Mouse (Mus musculus): Measurements from ENCODE around the gene Iqsec1.

DNA sequence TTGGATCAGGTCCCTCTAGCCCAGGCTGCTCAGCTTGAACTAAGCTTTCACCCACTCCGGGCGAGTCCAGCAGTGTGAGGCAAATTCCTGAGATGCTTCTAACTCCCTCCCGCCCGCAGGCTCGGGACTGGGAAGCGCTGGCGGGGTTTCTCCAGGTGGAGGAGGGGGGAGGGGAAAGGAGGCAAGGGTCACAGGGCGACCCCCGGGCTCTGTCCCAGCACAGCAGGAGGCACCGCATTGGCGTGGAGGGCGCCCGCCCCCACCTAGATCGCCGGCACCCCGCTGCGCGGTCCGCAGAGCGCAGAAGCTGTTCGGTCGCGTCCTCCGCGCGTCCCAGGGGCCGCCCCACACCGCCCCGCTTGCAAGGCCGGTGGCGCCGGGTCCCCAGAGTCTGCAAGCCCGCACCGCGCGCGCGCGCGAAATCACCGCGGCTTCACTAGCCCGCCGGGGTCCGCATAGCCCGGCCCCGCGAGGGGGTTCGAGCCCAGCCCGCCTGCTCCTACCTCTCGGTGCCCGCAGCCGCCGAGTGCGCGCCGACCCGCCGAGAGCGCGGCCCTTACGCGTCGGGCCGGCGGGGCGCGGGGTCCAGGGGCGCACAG lies 252.3 kb downstream of the Iqsec1 start:
- TF ChIP-seq CTCF (IDR thresholded peaks at IDR 0.05; ENCODE audit: extremely low read depth, insufficient read length, insufficient replicate concordance, low read depth, low read length) (no peak), POLR2A (IDR thresholded peaks at IDR 0.05; ENCODE audit: low read depth, low read length) (no peak)
